Mouse (Mus musculus) forebrain, embryonic 14.5 days (tissue): ENCODE results near the gene Stk24. TPM values are rescaled to one million over a fixed set of nuclear protein-coding genes. Genes with fewer than 3 reads are reported as not detected.

Source experiments
- ATAC-seq: fragments of 200-750 bp; cut with Nextera tagmentation; 2 replicates; pipeline ENCODE4 v1.8.0; 2017; ENCODE audit warnings: mild to moderate bottlenecking, moderate library complexity
- DNase-seq: peaks from one replicate; pipeline ENCODE4 v3.0.0-alpha.2; 2015; ENCODE audit warnings: low spot score
- H3K27ac ChIP-seq: fragments of 300-500 bp; sonication (generic); 2 replicates; pipeline ENCODE4 v1.5.1; 2014; ENCODE audit warnings: low read depth, mild to moderate bottlenecking, control low read depth, low read length, moderate library complexity
- H3K27me3 ChIP-seq: fragments of 300-500 bp; sonication (generic); replicated peaks from 2 replicates; pipeline ENCODE4 v1.6.1; 2014; ENCODE audit warnings: low read length, control low read depth, mixed read lengths; ENCODE audit not compliant: control insufficient read depth, insufficient read depth
- H3K36me3 ChIP-seq: fragments of 300-500 bp; sonication (generic); 2 replicates; pipeline ENCODE4 v1.6.1; 2014; ENCODE audit warnings: low read length, control low read depth; ENCODE audit not compliant: control insufficient read depth, insufficient read depth
- H3K4me1 ChIP-seq: fragments of 300-500 bp; sonication (generic); 2 replicates; pipeline ENCODE4 v1.6.1; 2014; ENCODE audit warnings: antibody characterized with exemption, low read length, control low read depth; ENCODE audit not compliant: control insufficient read depth, insufficient read depth
- H3K4me2 ChIP-seq: fragments of 300-500 bp; sonication (generic); 2 replicates; pipeline ENCODE4 v1.6.1; 2014; ENCODE audit warnings: mild to moderate bottlenecking, control low read depth, low read length
- H3K4me3 ChIP-seq: fragments of 300-500 bp; sonication (generic); 2 replicates; pipeline ENCODE4 v1.5.1; 2014; ENCODE audit warnings: low read depth, low read length, control low read depth
- H3K9ac ChIP-seq: fragments of 300-500 bp; sonication (generic); 2 replicates; pipeline ENCODE4 v1.6.1; 2014; ENCODE audit warnings: mild to moderate bottlenecking, low read length, control low read depth, moderate library complexity
- H3K9me3 ChIP-seq: fragments of 300-500 bp; sonication (generic); replicated peaks from 2 replicates; pipeline ENCODE4 v1.6.1; 2016; ENCODE audit warnings: low read length, control low read depth, mixed read lengths; ENCODE audit not compliant: control insufficient read depth
- WGBS: fragments of 180-500 bp; shearing (Covaris S2); extraction: QIAGEN DNeasy Blood & Tissue Kit; methylation state at CpG from one replicate; pipeline ENCODE4 v1.1.7; 2014; 5-methylcytosine and 5-hydroxymethylcytosine counted together
- polyA plus RNA-seq: library from polyadenylated mRNA; unstranded; fragments of >200 nt; fragmentation: Nextera tagmentation; extraction: Ambion mirVana; gene quantifications from 2 replicates; pipeline ENCODE4 v1.2.1, GENCODE M21; 2014

Stk24 gene
- polyA plus RNA-seq, 1 experiment from 2014 or later = 20.8 TPM

DNA sequence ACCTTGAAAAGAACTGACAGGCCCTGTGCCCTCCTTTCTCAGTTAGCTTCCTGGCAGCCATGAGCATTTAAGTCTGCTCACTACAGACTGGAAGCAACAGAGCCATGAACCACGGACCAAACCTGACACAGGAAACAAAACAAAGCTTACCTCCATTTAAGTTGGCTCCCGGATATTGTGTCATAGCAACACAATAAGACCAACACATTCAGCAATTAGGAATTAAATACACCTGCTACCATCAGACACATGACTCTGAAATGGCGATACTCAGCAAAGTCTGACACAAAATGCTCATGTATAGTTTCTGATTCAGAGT lies 49.8 kb downstream of the Stk24 start:
- Histone ChIP-seq H3K36me3 (no peaks in the 10 kb centered on the region), H3K9me3 (no peaks in the 10 kb centered on the region), H3K27me3 (no peaks in the 10 kb centered on the region), H3K4me1 (no peaks in the 10 kb centered on the region), H3K4me3 (no peak overlapping the region), H3K9ac (no peak overlapping the region), H3K4me2 (no peak overlapping the region), H3K27ac (no peak overlapping the region)
- DNase-seq = no peak
- WGBS = 73% methylated on average over 3 of the region's 3 CpGs
- no peak for ATAC-seq

DNA sequence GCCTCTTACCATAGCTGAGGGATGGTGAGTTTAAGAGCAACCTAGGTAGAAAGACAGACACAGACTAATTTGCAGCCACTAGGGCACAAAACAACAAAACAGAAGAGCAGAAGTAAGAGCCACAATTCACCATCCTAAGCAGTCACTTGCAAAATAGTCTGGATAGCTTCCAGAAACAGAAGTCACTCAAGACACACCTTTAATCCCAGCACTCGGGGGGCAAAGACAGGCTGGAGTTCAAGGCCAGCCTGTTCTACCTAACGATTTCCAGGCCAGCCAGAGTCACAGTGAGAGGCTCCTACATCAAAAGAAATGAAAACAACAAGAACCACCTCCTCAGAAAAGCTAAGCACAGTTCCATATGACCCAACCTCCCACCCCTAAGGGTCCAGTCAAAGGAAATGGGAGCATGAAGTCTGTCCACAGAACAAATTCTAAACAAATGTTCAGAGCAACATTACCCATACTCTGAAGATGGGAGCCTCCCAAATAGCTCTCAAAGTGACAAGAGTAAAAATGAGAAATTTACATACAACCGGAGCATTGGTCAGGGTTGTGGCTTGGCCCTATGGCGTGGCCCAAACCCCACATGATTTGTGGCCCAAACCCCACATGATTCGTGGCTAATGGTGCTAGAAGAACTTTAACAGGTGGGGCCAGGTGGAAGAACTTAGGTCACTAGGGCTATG lies 50.3 kb downstream of the Stk24 start:
- Histone ChIP-seq H3K36me3 (no peaks in the 10 kb centered on the region), H3K27me3 (no peaks in the 10 kb centered on the region), H3K4me1 (no peaks in the 10 kb centered on the region), H3K4me3 (no peak overlapping the region), H3K9ac (no peak overlapping the region), H3K9me3 (no peaks in the 10 kb centered on the region), H3K27ac (no peak overlapping the region), H3K4me2 (no peak overlapping the region)
- no peak for DNase-seq
- WGBS = 71% methylated on average over 5 of the region's 5 CpGs
- ATAC-seq = no peak

DNA sequence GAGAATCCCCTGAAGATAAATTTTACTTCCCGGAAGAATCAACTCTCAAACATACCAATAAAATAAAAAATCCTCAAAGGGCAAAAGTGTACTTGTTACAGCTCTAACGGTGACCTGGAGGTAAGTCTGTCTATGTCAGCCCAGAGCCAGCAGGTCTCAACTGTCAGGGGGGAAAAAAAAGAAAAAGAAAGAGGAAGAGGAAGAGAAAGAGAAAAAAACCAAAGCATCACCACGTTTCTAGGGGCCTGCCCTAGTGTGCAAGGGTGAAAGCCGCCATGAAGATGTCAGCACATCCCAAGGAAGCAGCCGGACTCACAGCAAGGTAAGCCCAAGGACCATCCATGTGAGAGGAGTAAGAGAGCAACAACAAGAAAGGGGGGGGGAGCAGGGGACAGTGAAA lies 50.9 kb downstream of the Stk24 start:
- Histone ChIP-seq H3K4me2 (no peak overlapping the region), H3K4me3 (no peak overlapping the region), H3K27ac (no peak overlapping the region), H3K9me3 (no peaks in the 10 kb centered on the region), H3K9ac (no peak overlapping the region), H3K36me3 (no peaks in the 10 kb centered on the region), H3K27me3 (no peaks in the 10 kb centered on the region), H3K4me1 (no peaks in the 10 kb centered on the region)
- WGBS = 86% methylated on average over 5 of the region's 5 CpGs
- ATAC-seq = no peak
- DNase-seq = no peak

DNA sequence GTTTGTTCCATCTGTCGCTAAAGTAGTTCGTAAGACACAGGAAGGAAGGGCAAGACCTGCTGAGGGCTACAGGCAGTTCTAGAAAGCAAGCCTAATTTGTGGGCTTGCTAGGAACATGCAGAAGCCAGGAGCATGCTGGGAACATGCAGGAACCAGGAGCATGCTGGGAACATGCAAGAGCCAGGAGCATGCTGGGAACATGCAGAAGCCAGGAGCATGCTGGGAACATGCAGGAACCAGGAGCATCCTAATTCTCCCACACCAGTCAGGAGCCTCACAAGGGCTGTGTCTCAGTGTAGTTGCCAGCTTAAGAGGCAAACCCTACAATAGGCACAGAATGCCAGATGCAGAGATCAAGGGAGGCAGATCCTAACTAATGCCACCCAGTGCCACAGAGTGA lies 53.4 kb downstream of the Stk24 start:
- Histone ChIP-seq H3K9me3 (no peaks in the 10 kb centered on the region), H3K4me2 (no peak overlapping the region), H3K27me3 (no peaks in the 10 kb centered on the region), H3K4me3 (no peak overlapping the region), H3K27ac (no peak overlapping the region), H3K9ac (no peak overlapping the region), H3K36me3 (no peaks in the 10 kb centered on the region), H3K4me1 (no peaks in the 10 kb centered on the region)
- no peak for ATAC-seq
- 93% methylated on average over 2 of the region's 2 CpGs for WGBS
- no peak for DNase-seq

DNA sequence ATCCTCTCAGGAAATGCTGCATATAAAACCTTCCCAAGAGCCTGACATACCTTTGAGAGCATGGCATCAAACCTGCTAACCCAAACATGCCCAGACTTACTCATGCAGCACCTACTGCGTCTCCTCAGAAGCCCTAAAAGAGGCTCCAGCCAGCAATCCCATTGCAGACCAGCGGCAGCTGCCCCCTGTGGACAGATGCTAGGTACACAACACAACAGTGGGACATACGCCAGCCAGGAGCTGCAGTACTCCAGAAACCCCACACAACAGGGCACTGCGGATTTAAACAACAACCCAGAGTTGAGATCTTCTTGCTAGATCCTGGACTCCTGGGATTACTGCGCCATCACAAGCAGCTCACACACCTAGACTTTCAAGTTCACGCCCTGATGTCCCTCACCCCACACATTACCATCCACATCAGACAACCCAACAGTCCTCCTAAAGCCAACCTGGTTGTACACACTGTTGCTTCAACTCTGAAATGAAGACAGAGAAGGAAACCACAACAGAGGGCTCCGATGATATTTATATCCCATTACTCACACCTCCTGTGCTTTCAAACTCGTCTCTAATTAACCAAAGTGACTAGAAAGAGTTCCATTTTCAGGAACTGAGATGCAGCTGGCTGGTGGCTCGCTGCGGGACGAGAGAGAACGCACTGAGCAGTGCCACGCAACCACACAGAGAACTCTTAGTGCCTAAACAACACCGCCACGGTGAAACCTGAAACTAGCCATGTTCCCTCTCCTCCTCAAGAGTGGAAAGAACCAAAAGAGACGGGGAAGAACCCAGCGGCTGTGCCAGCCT lies 55.1 kb downstream of the Stk24 start:
- Histone ChIP-seq H3K9ac (no peak overlapping the region), H3K27me3 (no peaks in the 10 kb centered on the region), H3K27ac (no peak overlapping the region), H3K36me3 (no peaks in the 10 kb centered on the region), H3K4me3 (no peak overlapping the region), H3K9me3 (no peaks in the 10 kb centered on the region), H3K4me2 (no peak overlapping the region), H3K4me1 (no peaks in the 10 kb centered on the region)
- ATAC-seq (no peak), DNase-seq (no peak)
- WGBS = 91% methylated on average over 17 of the region's 17 CpGs

DNA sequence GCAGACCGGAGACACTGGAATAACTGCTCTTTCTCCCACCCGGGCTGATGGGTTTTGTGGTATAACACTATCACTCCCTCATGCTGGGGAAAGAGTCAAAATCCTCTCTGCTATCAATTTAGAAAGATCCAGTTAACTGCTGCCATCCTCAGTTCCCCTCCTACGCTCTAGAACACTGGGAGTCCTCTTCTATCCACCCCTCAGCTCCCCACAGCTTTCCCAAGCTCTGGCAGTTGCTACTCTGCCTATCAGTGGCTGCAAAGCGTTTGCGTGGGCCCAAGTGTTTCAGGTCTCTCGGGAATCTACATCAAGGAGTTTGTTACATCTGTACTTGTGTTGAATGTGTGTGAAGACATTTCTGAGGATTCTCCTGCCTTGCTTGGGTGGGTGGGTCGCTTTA lies 57.2 kb downstream of the Stk24 start:
- Histone ChIP-seq H3K36me3 (no peaks in the 10 kb centered on the region), H3K4me1 (no peaks in the 10 kb centered on the region), H3K9me3 (no peaks in the 10 kb centered on the region), H3K4me3 (no peak overlapping the region), H3K27ac (no peak overlapping the region), H3K27me3 (no peaks in the 10 kb centered on the region), H3K4me2 (no peak overlapping the region), H3K9ac (no peak overlapping the region)
- no peak for ATAC-seq
- DNase-seq = no peak
- 89% methylated on average over 7 of the region's 7 CpGs for WGBS

DNA sequence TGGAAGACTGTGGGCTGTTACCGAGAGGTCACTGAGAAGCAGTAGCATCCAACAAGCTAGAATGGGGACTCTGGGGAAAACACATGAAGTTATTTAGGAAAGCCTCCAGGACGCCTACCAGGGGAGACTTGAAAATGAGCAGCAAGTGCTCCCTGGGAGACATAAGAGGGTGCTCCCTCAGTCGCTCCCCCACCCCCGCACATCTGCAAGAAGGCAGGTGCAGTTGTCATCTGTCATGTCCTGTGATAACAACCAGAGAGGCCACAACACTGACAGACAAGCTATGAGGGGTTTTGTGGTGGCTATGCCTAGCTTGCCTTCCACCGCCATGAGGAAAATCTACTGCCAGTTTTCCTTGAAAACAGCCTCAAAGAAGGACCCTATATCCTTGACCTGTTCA lies 57.7 kb downstream of the Stk24 start:
- H3K4me3 ChIP-seq = no peak overlapping the region
- WGBS = 96% methylated on average over 5 of the region's 5 CpGs
- H3K27me3 ChIP-seq = no peaks in the 10 kb centered on the region
- no peak overlapping the region for H3K9ac ChIP-seq
- H3K27ac ChIP-seq = no peak overlapping the region
- no peak overlapping the region for H3K4me2 ChIP-seq
- no peaks in the 10 kb centered on the region for H3K9me3 ChIP-seq
- no peak for ATAC-seq
- H3K4me1 ChIP-seq = peaks cover 1% of the 10 kb centered on the region; the same call in 1 of the 2 replicates
- no peak for DNase-seq
- no peaks in the 10 kb centered on the region for H3K36me3 ChIP-seq

DNA sequence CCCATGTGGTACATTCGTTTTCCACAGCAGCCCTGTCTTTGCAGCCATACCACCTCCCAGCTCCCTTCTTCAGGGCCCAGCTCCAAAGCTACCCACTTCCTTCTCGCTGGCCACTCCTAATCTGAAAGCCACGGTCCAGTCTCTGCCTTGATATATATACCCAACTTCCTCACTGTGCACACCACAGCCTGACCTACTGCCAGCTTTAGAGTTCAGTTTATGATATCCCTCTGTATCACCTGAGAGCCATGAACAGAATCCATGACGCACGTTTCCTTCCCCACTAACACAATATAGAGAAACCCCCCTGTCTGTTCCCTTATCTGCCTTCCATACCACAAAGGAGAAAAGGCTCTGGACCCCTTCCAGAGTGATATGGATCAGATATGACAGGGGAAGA lies 61.4 kb downstream of the Stk24 start:
- Histone ChIP-seq H3K4me3 (no peak overlapping the region), H3K27ac (no peak overlapping the region), H3K36me3 (no peaks in the 10 kb centered on the region), H3K4me1 (peaks cover 10% of the 10 kb centered on the region), H3K27me3 (no peaks in the 10 kb centered on the region), H3K9me3 (no peaks in the 10 kb centered on the region), H3K4me2 (no peak overlapping the region), H3K9ac (no peak overlapping the region)
- ATAC-seq (no peak), DNase-seq (no peak)
- WGBS = 85% methylated on average over 5 of the region's 5 CpGs

DNA sequence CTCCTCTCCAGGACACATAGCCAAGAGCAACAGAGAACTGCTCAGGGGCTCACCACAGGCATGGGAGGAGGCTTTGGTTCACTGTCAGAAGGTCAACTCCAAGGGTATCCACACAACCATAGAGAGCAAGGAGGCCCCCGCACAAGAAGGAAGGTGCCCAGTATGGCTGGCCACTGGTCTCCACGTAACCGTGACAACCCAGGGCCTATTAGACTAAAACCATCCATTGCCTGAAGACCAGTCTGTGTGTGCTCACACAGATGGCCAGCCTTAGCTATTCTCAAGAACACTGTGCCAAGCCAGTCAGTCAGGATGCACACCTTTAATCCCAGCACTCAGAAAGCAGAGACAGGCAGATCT lies 62.5 kb downstream of the Stk24 start:
- Histone ChIP-seq H3K27ac (no peak overlapping the region), H3K4me1 (peaks cover 10% of the 10 kb centered on the region), H3K4me2 (no peak overlapping the region), H3K9ac (no peak overlapping the region), H3K9me3 (no peaks in the 10 kb centered on the region), H3K4me3 (no peak overlapping the region), H3K36me3 (no peaks in the 10 kb centered on the region), H3K27me3 (no peaks in the 10 kb centered on the region)
- DNase-seq = no peak
- 92% methylated on average over 3 of the region's 3 CpGs for WGBS
- ATAC-seq = no peak; the same call in 1 of the 2 replicates
